Mouse (Mus musculus): ENCODE results near the gene Anxa8.

The Anxa8 gene

DNA sequence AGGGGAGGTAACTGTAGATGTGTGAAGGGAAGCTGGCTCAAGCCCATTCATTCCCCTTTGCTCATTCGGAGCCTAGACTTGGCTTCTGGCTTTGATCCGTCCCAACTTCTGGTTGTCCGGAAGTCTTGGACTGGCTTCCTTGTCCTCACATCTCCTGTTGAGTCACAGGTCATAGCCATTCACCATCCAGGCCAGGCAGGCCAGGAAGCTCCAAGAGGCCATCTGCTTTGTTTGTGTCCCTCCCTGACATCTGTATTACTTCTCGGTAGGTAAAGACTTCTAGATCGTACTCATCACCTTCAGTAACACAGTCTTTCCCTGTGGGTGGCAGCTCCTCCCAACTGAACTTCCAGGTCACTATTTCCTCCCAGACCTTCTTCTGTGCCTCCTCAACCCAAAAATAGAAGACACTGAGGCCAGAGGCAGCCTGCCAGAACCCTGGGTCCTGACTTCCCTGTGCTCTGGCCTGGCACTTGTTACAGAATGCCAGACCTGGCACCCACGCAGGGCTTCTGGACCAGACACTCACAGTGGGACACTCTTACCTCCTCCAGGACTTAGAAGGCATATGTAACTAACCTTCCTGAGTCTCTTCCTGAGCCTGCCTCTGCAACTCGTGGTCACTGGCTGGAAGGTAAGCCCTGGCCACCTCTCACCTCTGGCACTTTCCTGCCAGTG lies 33.4 kb downstream of the Anxa8 start:
- DNase-seq (ENCODE audit: low spot score in 2 of 2), result no peak

DNA sequence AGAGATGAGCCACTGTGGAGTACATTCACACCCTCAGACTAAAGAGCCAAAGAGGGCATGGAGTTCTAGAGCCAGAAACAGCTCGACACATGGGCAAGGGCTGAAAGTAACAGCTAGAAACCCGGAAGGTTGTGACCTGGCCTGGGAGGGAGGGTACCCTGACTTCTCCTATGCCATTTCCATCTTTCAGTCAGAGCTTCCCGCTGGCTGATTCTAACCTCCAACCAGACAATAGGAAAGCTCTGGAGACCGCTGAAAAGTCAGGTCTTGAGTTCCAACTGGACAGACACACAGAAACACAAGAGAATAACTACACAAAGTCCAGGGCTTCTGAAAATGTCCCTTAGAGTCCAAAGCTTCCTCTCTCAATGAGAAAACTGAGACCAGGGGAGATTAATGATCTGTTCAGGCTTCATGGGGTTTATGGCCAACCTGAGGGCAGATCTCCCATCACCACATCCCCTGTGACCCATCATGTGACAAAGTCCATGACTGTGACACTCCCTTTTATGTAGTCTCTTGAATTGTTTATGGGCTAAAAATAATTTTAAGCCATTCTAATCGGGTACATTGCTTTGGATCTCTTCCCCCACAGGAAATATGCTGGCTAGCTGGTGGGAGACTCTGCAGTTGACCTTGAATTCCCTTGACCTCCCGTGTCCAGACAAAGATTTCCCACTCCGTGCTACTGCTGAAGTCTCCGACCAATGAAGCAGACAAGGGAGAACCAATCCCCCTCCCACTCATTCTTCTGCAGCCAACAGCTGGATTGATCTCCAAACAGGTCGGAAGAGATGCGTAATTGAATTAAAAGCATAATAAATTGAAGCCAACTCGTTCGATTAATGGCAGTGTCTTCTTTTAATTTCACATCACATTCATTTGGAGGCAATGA lies 34.5 kb downstream of the Anxa8 start:
- DNase-seq (ENCODE audit: low spot score in 2 of 2), result no peak

DNA sequence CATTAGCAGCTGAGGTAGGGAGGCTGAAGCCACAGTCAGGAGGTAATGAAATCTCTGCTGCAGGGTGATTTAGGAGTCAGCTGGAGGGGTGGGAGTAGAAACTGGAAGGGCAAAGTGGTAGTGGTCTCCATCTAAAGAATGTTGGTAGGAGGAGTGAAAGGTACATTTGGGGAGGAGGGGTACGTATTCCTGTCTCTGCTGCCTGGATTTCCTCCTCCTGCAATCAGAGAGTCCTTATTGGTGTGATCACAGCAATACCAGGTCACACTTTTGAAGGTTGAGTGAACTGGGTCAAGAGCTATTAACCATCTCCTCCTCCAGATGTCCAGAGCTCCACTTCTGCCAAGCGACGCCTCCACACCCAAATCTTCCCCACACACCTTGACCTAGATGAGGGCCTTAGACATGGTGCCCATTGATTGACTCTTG lies 35.2 kb downstream of the Anxa8 start:
- DNase-seq (ENCODE audit: low spot score in 2 of 2), result no peak

DNA sequence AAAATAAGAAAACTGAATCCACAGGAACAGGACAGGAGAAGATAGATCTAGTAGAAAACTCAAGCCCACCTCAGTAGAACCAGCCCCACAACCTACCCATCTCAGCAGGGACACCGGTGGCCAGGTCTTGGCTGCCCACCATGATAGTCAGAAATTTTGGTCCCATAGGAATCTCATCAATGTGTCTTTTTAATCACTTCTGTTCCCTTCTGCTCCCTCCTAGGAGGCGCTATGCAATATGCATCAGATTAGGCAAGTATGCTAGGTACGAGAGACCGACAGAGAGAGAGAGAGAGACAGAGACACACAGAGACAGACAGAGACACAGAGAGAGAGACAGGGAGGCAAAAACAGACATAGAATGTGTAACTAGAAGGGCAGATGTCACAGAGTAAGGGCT lies 35.9 kb downstream of the Anxa8 start:
- no peak for DNase-seq (ENCODE audit: low spot score in 2 of 2)

DNA sequence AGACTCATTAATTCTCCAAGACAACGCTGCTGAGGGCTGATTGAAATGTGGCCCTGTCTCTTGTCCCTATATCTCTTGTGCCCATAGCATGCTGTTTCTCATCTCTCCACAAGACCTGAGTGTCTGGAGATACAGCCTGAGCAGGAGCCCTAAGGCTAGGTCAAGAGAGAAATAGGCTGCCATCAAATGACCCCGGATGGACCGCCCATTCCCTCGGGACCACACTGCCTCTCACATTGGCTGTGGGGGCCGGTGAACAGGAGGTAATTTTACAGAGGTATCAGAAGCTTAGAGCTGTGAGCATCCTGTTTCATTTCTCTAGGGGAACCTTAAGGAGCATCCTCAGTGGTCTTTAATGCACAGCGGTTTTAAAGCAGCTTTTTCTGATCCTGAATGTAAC lies 45.4 kb downstream of the Anxa8 start:
- DNase-seq (ENCODE audit: low spot score in 2 of 2), result no peak

DNA sequence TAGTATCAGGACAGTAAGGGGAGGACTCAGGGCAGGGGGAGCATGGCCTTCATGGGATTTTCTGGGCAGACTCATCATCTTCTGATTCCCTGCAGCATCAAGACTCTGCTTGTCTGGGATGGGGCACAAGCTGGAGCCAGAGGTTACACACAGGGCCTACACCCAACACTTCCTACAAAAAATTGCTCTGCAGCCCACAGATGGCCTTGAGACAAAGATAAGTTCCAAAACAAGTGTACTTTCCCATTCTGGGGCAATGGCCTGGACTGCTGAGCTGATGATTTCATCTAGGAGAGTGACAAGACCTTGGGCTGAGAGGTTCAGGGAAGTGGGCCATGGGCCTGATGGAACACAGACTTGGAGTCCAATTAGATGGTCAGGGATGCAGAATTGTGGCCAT lies 49.6 kb downstream of the Anxa8 start:
- no peak for DNase-seq (ENCODE audit: low spot score in 2 of 2)

DNA sequence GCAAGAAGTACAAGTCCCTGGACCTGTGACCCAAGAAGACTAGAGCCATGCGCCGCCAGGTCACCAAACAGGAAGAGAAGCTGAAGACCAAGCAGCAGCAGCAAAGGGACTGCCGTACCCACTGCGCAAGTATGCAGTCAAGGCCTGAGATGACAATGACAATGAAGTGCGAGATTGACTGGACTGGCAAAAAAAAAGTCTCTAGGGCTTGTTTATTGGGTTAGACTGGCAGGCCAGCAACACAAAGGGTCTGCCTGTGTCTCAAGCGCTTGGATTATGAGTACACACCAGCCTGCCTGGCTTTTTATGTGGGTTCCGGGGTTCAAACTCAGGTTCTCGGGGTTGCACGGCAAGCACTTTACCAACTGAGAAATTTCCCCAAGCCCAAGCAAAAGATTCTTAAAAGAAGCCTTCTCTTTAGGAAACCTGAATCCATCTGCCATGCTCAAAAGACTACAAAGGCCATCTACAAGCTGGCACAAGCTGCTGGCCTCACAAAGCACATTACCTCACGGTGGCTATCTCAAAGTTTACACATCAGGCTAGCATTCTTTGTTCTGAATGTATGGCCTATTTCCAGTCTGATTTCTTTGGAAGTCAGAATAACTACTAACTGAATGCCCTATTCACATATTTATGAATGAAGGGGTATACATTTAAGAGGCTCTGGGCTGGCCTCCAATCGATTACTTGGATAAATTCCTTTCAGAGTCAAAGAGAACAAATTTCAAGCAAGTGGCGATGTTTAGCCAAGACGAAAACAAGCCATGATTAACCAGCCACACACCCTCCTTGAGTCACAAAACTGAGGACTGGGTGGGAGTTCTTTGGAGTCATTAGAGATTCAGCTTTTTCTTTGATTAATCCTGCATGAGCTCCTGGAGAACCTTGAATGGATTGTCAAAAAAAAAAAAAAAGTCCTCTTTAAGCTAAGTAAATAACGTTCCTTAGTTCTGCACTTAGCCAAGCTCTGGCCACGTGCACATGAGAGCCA lies 54.2 kb downstream of the Anxa8 start:
- DNase-seq (ENCODE audit: low spot score in 2 of 2), result no peak

DNA sequence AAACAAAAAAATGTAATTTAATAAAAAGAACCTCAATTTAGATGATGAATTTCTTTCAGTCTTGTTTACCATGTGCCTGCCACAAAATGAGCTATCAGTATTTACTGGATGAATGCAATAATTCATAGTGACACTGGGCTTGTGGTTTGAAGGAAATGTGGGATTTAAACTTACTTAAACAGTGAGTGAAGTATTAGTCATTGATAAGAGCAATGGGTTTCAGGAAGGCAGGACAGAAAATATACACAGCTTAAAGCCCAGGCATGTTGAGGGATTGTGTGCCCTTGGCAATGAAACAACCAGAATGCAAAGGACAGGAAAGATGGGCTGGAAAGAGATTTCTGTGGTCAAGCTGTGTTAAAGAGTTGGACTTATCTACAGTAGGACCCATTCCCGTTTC lies 56.5 kb downstream of the Anxa8 start:
- DNase-seq (ENCODE audit: low spot score in 2 of 2), result no peak

DNA sequence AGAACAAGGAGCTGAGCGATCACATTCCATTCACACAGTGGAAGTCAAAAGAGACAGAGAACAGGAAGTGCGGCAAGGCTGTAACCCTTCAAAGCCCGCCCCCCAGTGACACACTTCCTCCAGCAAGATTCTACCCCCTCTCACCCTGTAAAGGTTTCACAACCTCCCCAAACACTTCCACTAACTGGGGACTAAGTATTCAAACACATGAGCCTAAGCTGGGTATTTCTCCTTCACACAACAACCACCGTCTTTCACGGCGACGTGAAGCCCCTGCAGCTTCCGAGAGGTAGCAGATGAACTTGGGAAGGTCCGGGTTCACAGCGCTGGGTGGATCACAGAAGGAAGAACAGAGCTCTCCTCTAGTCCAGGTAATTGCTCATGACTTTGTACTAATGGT lies 57.1 kb downstream of the Anxa8 start:
- no peak for DNase-seq (ENCODE audit: low spot score in 2 of 2)

Measured in urinary bladder, postnatal 36 days (tissue).